Mouse (Mus musculus) limb, embryonic 10.5 days (tissue): Measurements from ENCODE around the gene Dpy30. TPM values are rescaled to one million over a fixed set of nuclear protein-coding genes. Genes with fewer than 3 reads are reported as not detected.

Source experiments
- DNase-seq: peaks from one replicate; pipeline ENCODE4 v3.0.0-alpha.2; 2017; ENCODE audit warnings: low spot score
- H3K27ac ChIP-seq: fragments of 300-500 bp; sonication (generic); 2 replicates; pipeline ENCODE4 v1.5.1; 2016; ENCODE audit warnings: mild to moderate bottlenecking
- H3K27me3 ChIP-seq: fragments of 300-500 bp; sonication (generic); 2 replicates; pipeline ENCODE4 v1.6.1; 2016; ENCODE audit warnings: low read depth, mild to moderate bottlenecking; ENCODE audit not compliant: poor library complexity, severe bottlenecking
- H3K36me3 ChIP-seq: fragments of 300-500 bp; sonication (generic); 2 replicates; pipeline ENCODE4 v1.6.1; 2016; ENCODE audit warnings: mild to moderate bottlenecking, moderate library complexity
- H3K4me1 ChIP-seq: fragments of 300-500 bp; sonication (generic); 2 replicates; pipeline ENCODE4 v1.6.1; 2016
- H3K4me3 ChIP-seq: fragments of 300-500 bp; sonication (generic); 2 replicates; pipeline ENCODE4 v1.5.1; 2016; ENCODE audit warnings: mild to moderate bottlenecking, moderate library complexity
- H3K9me3 ChIP-seq: fragments of 300-500 bp; sonication (generic); replicated peaks from 2 replicates; pipeline ENCODE4 v1.6.1; 2016; ENCODE audit warnings: mild to moderate bottlenecking
- WGBS: fragments of 180-500 bp; shearing (Covaris S2); methylation state at CpG from one replicate; pipeline ENCODE4 v1.1.7; 2016; 5-methylcytosine and 5-hydroxymethylcytosine counted together
- polyA plus RNA-seq: library from polyadenylated mRNA; unstranded; fragments of >200 nt; fragmentation: Nextera tagmentation; extraction: Ambion mirVana; gene quantifications from 2 replicates; pipeline ENCODE4 v1.2.1, GENCODE M21; 2016

Dpy30 gene
- polyA plus RNA-seq, 1 experiment from 2014 or later: 262 TPM

- 91% methylated on average over 11 of the region's 11 CpGs for WGBS
- Histone ChIP-seq H3K4me3 (no peak overlapping the region), H3K9me3 (no peaks in the 10 kb centered on the region), H3K27me3 (no peaks in the 10 kb centered on the region), H3K27ac (no peak overlapping the region), H3K36me3 (peaks cover 12% of the 10 kb centered on the region), H3K4me1 (peaks cover 26% of the 10 kb centered on the region)
- no peak for DNase-seq
Observed at GRCm38 (mm10) chr17:74267415-74268180, 56.1 kb downstream of the Dpy30 start.

- no peak overlapping the region for H3K4me3 ChIP-seq
- H3K27me3 ChIP-seq: no peaks in the 10 kb centered on the region
- H3K4me1 ChIP-seq: peaks cover 25% of the 10 kb centered on the region
- DNase-seq: no peak
- WGBS: 46% methylated on average over 1 of the region's 1 CpGs
- H3K9me3 ChIP-seq: no peaks in the 10 kb centered on the region
- peaks cover 8% of the 10 kb centered on the region; the same call in 1 of the 2 replicates for H3K36me3 ChIP-seq
- H3K27ac ChIP-seq: no peak overlapping the region
Observed at GRCm38 (mm10) chr17:74265636-74266035, 58.1 kb downstream of the Dpy30 start.

- WGBS: 31% methylated on average over 5 of the region's 5 CpGs
- H3K4me1 ChIP-seq: peaks cover 25% of the 10 kb centered on the region
- H3K27me3 ChIP-seq: no peaks in the 10 kb centered on the region
- no peak overlapping the region for H3K27ac ChIP-seq
- H3K36me3 ChIP-seq: peaks cover 8% of the 10 kb centered on the region; the same call in 1 of the 2 replicates
- no peaks in the 10 kb centered on the region for H3K9me3 ChIP-seq
- no peak overlapping the region for H3K4me3 ChIP-seq
- DNase-seq: no peak
Observed at GRCm38 (mm10) chr17:74265156-74265505, 58.6 kb downstream of the Dpy30 start.

- DNase-seq: no peak
- no peaks in the 10 kb centered on the region for H3K27me3 ChIP-seq
- H3K4me3 ChIP-seq: no peak overlapping the region
- no peaks in the 10 kb centered on the region for H3K9me3 ChIP-seq
- H3K4me1 ChIP-seq: peaks cover 25% of the 10 kb centered on the region
- no peak overlapping the region for H3K27ac ChIP-seq
- 36% methylated on average over 3 of the region's 3 CpGs for whole genome bisulfite sequencing
- H3K36me3 ChIP-seq: peaks cover 8% of the 10 kb centered on the region; the same call in 1 of the 2 replicates
Observed at GRCm38 (mm10) chr17:74264333-74265155, 59.2 kb downstream of the Dpy30 start.

GRCm38 (mm10) chr17:74262415-74262814 is 61.3 kb downstream of the Dpy30 start:
- WGBS: 90% methylated on average over 3 of the region's 3 CpGs
- Histone ChIP-seq H3K27me3 (no peaks in the 10 kb centered on the region), H3K4me3 (no peak overlapping the region), H3K9me3 (no peaks in the 10 kb centered on the region), H3K36me3 (peaks cover 10% of the 10 kb centered on the region), H3K4me1 (peaks cover 25% of the 10 kb centered on the region), H3K27ac (no peak overlapping the region)
- DNase-seq: no peak

Other genes with a start within 250 kb of the Dpy30 start
- gene Memo1, start 28.4 kb downstream of the Dpy30 start, polyA plus RNA-seq: 94.8 and 96.7 TPM in 2 replicates
- 17.6 and 19.4 TPM in 2 replicates for gene Spast, start 15.0 kb upstream of the Dpy30 start, polyA plus RNA-seq
- gene Slc30a6, start 71.7 kb upstream of the Dpy30 start, polyA plus RNA-seq: 38.4 and 39.2 TPM in 2 replicates
- gene Nlrc4, start 135.2 kb upstream of the Dpy30 start, polyA plus RNA-seq: 0.19 and 0.25 TPM in 2 replicates
- 30.0 and 31.2 TPM in 2 replicates for gene Yipf4, start 165.5 kb upstream of the Dpy30 start, polyA plus RNA-seq
- 84.3 and 88.7 TPM in 2 replicates for gene Birc6, start 204.4 kb upstream of the Dpy30 start, polyA plus RNA-seq